Mouse (Mus musculus): ENCODE measurements around the gene Hist1h1a.
A peak's percentile ranks its signal among the peaks of the same experiment; 100 is the strongest.
"Not testable (repeated sequence)": the region's sequence is repeated elsewhere in the genome, so short reads cannot be mapped to it uniquely, and the experiment has no call there.

The Hist1h1a gene

GRCm38 (mm10) chr13:23743963-23744362 is 19.5 kb upstream of the Hist1h1a start:
- no peak for DNase-seq (ENCODE audit: low read depth, low spot score)

GRCm38 (mm10) chr13:23744421-23745380 is 18.8 kb upstream of the Hist1h1a start:
- DNase-seq (ENCODE audit: low read depth, low spot score): no peak

- no peak for DNase-seq (ENCODE audit: low read depth, low spot score)
Measured at GRCm38 (mm10) chr13:23745381-23746161, 17.9 kb upstream of the Hist1h1a start, which contains the start of gene Hist1h3c. Hist1h3c (minus strand) TSS chr13:23745602.

- peak; percentile 91 for DNase-seq (ENCODE audit: low read depth, low spot score)
Measured at GRCm38 (mm10) chr13:23746201-23747080, 17.0 kb upstream of the Hist1h1a start, which contains the start of gene Hist1h2bb. Hist1h2bb (plus strand) TSS chr13:23746734.

GRCm38 (mm10) chr13:23747081-23747891 is 16.2 kb upstream of the Hist1h1a start:
- no peak for DNase-seq (ENCODE audit: low read depth, low spot score)

GRCm38 (mm10) chr13:23747892-23748288 is 15.6 kb upstream of the Hist1h1a start:
- DNase-seq (ENCODE audit: low read depth, low spot score): no peak

- DNase-seq (ENCODE audit: low read depth, low spot score): no peak
Measured at GRCm38 (mm10) chr13:23749563-23750121, 13.8 kb upstream of the Hist1h1a start.

GRCm38 (mm10) chr13:23750839-23751477 is 12.5 kb upstream of the Hist1h1a start, which contains the start of gene Hist1h2ab:
Hist1h2ab (plus strand) TSS chr13:23751126.
- not testable (repeated sequence) for DNase-seq (ENCODE audit: low read depth, low spot score)

GRCm38 (mm10) chr13:23751478-23751956 is 11.9 kb upstream of the Hist1h1a start:
- DNase-seq (ENCODE audit: low read depth, low spot score): no peak

- not testable (repeated sequence) for DNase-seq (ENCODE audit: low read depth, low spot score)
Measured at GRCm38 (mm10) chr13:23752067-23752741, 11.3 kb upstream of the Hist1h1a start, which contains the start of gene Hist1h3b. Hist1h3b (plus strand) TSS chr13:23752267.

GRCm38 (mm10) chr13:23752742-23753172 is 10.7 kb upstream of the Hist1h1a start:
- DNase-seq (ENCODE audit: low read depth, low spot score): no peak

- no peak for DNase-seq (ENCODE audit: low read depth, low spot score)
Measured at GRCm38 (mm10) chr13:23753314-23754078, 10.0 kb upstream of the Hist1h1a start.

- DNase-seq (ENCODE audit: low read depth, low spot score): no peak
Measured at GRCm38 (mm10) chr13:23755000-23755399, 8.5 kb upstream of the Hist1h1a start.

- peak; percentile 94 for DNase-seq (ENCODE audit: low read depth, low spot score)
Measured at GRCm38 (mm10) chr13:23756790-23757189, 6.7 kb upstream of the Hist1h1a start, which contains the start of gene Hist1h4b. Hist1h4b (plus strand) TSS chr13:23757013.

GRCm38 (mm10) chr13:23757211-23757773 is 6.2 kb upstream of the Hist1h1a start:
- no peak for DNase-seq (ENCODE audit: low read depth, low spot score)

- DNase-seq (ENCODE audit: low read depth, low spot score): no peak
Measured at GRCm38 (mm10) chr13:23757921-23758320, 5.5 kb upstream of the Hist1h1a start.

- DNase-seq (ENCODE audit: low read depth, low spot score): no peak
Measured at GRCm38 (mm10) chr13:23759251-23759771, 4.2 kb upstream of the Hist1h1a start.
